Mouse (Mus musculus): ENCODE data around the gene Rrp15.

- TF ChIP-seq POLR2A (IDR thresholded peaks at IDR 0.05; ENCODE audit: control insufficient read depth, low read depth, low read length): no peak
- TF ChIP-seq CTCF (IDR thresholded peaks at IDR 0.05; ENCODE audit: control insufficient read depth, insufficient read depth, insufficient replicate concordance, low read depth, low read length): no peak
Measured at GRCm38 (mm10) chr1:186675263-186675662, 73.9 kb downstream of the Rrp15 start.

Measured in testis, adult 2 months (tissue).